Mouse (Mus musculus) megakaryocyte, adult 5-6 weeks (primary cell): ENCODE results near the gene Pgpep1. TPM values are rescaled to one million over a fixed set of nuclear protein-coding genes. Genes with fewer than 3 reads are reported as not detected.

Experiments used
- ATAC-seq: 2 replicates; pipeline ENCODE4 v1.8.0; 2016; ENCODE audit warnings: mild to moderate bottlenecking, inconsistent platforms; ENCODE audit not compliant: poor library complexity, severe bottlenecking
- total RNA-seq, 2 experiments: library from RNA; stranded (forward) in 1 of 2; stranded (reverse) in 1 of 2; fragments of 153-499, 151-499 nt in 1 of 2; fragments of 221-1000, 200-1000 nt in 1 of 2; gene quantifications; 2 replicates each; pipeline versions ENCODE4 v1.2.3 to v1.2.4; 2015 to 2017

Gene Pgpep1
- total RNA-seq, 2 experiments from 2014 or later, result 4.0 to 6.8 TPM

DNA sequence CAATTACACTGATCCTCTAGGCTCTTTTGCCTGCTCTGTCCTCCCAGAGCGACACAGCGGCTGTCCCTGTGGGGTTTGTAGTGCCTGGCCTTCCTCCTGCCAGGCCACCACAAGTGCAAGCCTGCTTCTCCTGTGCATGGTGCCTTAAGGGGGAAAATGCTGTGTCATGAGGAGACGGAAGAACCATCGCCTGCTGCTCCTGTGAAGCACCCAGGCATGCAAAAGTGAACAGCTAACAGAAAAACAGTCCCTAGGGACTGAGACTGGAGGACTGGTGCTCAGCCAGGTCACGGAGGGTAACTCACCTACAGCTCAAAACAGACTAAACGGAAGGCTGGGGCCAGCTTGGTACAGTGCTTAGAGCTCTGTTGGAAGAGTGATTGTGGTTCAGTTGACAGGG lies 24.7 kb downstream of the Pgpep1 start:
- ATAC-seq, result peak; percentile 78

DNA sequence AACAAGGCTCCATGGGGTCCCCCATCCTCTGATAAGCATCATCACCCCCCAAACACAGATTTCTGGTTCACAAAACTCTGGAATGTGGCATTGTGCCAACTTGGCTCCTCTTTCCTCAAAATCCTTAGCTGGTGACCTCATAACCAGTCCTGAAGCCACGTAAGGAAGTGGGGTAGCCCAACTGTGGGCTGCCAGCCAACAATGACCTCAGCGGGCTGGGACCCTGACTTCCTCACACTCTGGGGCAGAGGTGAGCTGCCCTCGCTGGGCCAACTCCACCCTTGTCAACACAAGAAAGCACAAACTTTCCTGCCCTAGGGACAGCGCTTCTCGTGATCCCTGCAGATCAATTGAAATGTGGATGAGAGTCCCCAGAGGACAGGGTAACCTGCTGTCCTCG lies 26.1 kb downstream of the Pgpep1 start:
- 0 out of 2 replicates have a peak, but pooled peaks have one; percentile 14 for ATAC-seq

DNA sequence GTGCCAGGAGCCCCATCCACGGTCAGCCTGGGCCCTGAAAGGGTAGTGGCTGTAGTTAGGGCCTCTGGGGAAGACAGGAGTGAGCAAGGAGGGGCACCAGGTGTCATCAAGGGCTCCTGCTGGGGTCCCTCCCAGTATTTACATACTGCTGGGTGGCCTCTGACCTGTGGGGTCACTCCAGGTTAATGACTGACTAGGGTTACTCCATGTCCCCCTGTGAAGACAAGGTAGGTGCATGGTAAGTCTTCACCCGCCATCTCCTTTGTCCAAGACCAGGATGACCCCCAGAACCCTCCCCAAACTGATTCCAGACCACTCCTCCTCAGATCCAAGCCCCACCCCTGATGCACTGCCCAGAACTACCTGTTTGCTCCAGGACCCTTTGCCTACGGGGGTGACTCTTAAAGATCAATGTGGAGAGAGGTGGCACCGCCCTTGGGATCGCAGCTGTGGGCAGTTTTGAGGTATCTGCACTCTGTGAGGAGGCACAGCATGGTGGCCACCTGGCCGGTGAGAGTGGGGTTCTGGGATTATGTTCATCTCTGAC lies 27.8 kb downstream of the Pgpep1 start, which contains the start of gene Gdf15:
Gene Gdf15, minus strand, starts transcription at position 111 of the 547 bp plus-strand sequence.
- ATAC-seq, result no peak

GRCm38 (mm10) chr8:70631436-70631835 lies 28.8 kb downstream of the Pgpep1 start:
- ATAC-seq, result no peak

DNA sequence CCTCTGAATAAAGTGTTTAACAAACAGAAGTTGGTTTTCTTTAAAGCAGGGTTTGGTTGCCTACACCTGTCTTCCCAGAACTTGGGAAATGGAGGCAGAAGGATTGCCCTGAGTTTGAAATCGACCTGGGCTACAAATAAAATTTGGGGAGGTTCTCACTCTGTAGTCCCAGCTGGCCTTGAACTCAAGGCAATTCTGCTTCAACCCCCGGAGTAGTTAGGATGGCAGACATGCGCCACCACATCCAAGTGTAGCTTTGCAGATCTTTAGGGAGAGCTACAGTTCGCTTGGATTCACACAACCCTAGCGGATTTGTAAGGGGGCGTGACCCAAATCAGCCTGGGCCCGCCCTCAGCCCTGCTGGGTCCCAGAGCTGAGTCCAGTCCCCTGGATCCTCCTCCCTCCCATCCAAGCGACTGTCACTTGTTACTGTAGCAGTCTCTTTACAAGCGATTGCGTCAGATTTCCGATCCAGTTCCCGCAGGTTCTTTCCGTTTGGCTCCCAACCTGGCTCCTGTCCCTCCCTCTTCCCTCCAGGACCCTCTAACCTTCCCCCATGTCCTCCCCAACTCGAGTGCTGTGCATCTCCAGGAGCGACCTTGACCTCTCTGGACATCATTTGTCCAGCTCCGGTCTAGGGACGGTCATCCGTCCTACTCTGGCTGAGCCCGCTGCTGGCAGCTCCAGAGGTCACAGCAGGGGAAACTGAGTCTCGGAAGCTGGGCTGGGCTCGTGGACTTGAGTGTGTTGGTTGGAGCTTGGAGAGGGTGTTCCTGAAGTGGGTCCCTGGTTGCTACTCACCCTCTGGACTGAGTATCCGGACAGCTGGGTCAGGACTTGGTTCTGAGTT lies 29.4 kb downstream of the Pgpep1 start:
- peak; percentile 17; the same call in 1 of the 2 replicates for ATAC-seq

GRCm38 (mm10) chr8:70629574-70630531 lies 30.3 kb downstream of the Pgpep1 start:
- ATAC-seq, result peak; percentile 84

GRCm38 (mm10) chr8:70628986-70629490 lies 31.1 kb downstream of the Pgpep1 start:
- ATAC-seq, result no peak

DNA sequence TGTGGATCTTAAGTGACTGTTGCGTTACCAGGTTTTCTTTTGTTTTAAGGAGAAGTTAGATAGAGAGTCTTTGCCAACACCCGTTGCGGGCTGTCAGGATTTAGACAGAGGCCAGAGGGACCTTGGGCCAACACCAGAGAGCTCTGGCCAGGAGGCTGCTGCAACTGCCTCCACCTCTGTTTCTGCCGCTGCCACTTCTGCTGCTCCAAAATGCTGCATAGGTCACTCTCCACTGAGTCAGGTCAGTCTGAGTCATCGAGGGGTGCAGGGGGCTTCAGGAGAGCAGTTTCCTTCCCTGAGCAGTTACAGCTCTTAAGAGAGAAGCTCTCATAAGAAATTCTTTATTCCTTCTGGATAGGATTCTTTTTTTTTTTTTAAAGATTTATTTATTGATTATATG lies 33.1 kb downstream of the Pgpep1 start:
- ATAC-seq, result no peak

DNA sequence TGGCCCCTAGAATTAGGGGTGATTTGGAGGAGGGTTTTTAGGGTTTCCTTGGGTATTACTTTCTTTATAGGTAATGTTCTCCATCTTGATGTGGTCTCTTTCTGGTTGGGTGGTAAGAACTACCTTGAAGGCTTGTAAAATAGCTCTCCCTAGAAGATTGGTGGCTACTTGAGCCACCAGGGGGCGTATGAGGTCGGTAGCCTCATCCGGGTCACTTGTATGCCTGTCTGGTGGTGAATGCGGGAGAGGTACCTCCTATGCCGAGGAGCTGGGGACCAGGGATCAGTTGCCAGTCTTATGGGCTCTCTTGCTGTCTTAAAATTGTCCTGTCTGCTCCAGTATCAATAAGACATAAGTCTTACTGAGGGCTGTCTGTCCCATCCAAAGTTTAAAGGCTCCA lies 35.1 kb downstream of the Pgpep1 start:
- ATAC-seq, result peak; percentile 46

DNA sequence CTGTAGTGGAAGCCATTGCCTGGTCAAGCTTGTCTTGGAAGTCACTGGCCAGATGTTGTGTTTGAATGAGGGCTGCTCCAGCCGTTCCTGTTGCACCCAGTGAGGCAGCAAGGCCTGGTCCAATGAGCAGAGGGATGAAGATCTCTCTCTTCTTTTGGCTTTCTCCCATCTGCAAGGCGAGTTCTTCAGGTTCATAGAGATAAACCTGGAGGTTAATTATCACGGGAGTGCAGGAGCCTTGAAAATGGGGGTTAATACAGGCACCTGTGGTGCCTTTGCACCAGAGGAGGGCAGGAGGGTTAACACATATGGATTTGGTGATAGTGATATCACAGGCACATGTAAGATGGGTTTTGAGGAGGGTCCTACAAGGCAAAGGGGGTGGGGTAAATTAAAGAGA lies 38.0 kb downstream of the Pgpep1 start:
- ATAC-seq, result no peak

- peak; percentile 87 for ATAC-seq
Measured at GRCm38 (mm10) chr8:70618888-70619334, 41.3 kb downstream of the Pgpep1 start.

DNA sequence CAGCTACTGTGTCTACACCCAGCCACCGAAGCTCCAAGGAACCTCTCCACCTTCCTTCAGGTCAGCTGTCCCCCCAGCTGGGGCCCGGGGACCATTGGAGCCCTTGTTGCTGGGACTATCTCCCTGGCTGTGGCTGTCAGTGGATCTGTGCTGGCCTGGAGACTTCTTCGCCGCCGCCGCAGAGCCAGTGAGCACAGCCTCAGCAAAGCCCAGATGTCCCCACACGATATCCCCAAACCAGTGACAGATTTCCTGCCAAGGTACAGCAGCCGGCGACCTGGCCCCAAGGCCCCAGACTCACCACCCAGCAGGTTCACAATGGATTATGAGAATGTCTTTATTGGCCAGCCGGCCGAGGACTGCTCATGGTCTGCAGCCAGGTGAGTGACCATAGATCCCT lies 42.2 kb downstream of the Pgpep1 start:
- ATAC-seq, result no peak

- ATAC-seq, result peak; percentile 56
Measured at GRCm38 (mm10) chr8:70616645-70617044, 43.5 kb downstream of the Pgpep1 start.

DNA sequence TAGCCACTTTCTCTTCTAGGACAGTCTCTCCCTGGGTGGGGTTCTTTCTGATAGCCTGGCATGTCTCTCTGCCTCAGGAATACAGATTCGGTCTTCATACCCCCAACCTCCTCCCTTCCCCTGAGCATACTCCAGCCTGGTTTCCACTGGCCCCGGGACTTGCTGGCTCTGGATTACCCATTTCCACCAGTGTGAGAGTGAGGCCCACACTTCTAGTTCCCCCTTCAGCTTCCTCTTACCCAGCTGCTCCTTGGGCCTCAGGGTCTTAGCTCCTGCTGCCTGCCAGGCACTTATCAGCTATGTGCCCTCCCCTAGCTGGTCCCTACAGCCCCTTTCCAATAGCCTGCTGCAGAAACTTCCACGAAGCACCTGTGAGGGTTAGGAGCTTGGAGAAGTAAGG lies 44.3 kb downstream of the Pgpep1 start, which contains the start of gene Lrrc25:
Gene Lrrc25, plus strand, starts transcription at position 262 of the 400 bp plus-strand sequence.
- ATAC-seq, result peak; percentile 25

DNA sequence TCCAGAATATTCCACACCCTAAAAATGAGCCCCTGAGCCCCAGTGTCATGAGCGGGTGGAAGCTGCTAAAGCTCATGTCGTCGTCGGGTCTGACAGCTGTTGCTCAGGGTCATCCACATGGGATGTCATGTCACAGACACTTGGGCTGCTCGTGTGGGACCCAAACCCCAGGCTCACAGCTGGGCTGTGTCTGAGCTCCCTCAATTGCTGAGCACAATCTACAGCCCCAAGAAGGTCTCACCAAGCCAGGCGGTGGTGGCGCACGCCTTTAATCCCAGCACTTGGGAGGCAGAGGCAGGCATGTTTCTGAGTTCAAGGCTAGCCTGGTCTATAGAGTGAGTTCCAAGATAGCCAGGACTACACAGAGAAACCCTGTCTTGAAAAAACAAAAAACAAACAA lies 44.9 kb downstream of the Pgpep1 start:
- ATAC-seq, result no peak

DNA sequence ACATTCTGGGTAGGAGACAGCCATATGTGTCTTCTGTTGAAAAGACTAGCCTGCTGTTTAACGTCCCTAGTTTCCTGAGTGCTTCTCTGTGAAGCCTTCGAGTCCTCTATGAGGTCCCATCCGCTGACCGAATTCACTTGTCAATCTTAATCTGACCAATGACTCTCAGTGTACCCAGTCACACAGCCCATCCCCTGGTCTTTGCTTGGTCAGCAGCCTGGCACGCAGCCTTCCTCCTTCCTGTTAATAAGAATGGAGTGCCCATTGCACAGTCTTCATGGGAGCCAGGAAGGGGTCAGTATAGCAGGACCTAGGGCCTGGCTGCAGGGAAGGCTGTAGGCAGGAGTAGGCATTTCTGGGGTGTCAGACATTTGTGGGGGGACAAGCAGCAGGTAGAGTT lies 45.7 kb downstream of the Pgpep1 start:
- ATAC-seq, result no peak

DNA sequence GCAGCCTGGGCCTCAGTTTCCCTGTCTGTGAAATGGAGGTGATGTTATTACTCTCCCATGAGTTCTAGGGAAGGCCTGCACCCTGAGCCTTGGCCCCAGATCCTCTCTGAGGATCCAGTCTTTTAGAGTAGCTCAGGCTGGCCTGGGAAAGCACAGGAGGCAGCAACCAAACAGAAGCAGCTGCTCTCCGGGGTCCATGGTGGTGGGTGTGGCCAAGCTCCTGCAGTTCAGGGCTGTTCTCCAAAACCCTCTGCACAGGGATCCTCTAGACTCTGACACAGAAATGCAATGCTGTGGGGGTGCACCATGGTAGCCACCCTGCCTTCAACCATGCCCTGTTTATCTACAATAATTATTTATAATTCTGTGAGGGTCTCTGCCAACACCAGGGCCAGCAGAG lies 46.4 kb downstream of the Pgpep1 start:
- no peak for ATAC-seq

DNA sequence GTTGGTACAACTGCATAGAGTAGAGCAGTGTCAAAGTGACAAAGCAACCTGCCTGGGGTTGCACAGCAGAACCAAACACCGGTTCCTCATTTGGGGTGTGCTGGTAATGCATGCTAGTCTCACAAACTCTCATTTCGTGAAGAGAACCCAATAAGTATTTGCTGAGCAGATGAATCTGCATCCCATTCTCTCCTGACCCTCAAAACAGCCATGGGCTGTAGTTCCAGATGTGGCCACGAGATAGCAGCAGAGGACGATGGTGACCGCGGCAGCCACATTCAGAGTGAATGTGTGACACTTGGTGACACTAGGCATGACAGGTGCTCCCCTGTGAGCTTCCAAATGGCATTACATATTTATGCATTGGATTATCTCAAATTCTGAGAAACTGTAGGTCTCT lies 48.3 kb downstream of the Pgpep1 start:
- ATAC-seq, result peak; percentile 41

DNA sequence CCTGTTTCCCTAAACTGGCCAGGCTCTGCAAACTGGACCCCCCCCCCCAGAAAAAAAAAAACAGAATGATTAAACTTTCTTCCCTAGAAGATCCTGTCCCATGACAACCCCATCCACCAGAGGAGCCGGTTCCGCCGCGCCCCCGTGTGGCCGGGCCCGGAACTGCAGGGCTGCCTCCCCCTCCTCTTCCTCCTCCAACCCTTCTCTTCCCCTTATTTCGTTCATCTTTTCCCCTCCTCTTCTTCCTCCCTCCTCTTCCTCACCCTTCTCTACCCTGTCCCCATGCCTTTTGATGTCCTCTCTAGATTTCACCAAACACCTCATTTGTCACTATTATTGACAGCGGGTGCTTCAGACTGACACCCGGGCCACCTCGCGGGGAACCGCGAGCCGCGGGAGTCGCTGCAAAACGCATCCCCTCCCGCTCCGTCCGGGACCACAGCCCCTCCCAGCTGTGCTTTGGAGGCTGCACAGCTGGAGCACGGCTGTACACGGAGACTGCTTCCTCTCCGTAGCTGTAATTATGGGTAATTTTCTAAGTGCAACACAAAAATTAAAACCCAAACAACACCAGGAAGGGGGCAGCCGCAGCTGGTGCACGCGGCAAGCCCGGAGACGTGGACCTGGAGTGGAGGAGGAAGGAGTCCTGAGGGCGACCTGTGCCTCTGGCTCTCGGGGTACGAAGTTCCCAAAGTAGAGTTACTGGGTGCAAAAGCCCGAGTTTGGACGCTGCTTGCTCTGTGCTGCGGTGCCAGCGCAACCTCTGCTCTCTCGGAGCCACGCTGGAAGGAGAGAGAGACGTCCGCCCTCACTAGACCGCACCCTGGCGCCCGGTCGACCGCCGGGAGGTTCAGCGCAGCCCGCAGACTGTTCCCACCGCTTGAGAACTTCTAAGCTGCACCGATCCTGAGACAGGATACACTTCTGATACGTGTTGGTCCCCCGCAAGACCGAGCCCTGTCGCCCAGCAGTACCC lies 49.1 kb downstream of the Pgpep1 start:
- ATAC-seq, result peak; percentile 32
